Mouse (Mus musculus) spleen, adult 2 months (tissue): ENCODE results near the gene Sepsecs.

ENCODE experiments used
- CTCF ChIP-seq: fragments of 200-500 bp; IDR thresholded peaks from 2 replicates; pipeline ENCODE4 v1.5.1; 2011; ENCODE audit warnings: mild to moderate bottlenecking, inconsistent platforms; ENCODE audit not compliant: insufficient read depth, insufficient read length, insufficient replicate concordance; ENCODE audit errors: extremely low read depth
- POLR2A ChIP-seq: fragments of 200-500 bp; IDR thresholded peaks from 2 replicates; pipeline ENCODE4 v1.6.1; 2011; ENCODE audit warnings: low read depth, low read length, inconsistent platforms

DNA sequence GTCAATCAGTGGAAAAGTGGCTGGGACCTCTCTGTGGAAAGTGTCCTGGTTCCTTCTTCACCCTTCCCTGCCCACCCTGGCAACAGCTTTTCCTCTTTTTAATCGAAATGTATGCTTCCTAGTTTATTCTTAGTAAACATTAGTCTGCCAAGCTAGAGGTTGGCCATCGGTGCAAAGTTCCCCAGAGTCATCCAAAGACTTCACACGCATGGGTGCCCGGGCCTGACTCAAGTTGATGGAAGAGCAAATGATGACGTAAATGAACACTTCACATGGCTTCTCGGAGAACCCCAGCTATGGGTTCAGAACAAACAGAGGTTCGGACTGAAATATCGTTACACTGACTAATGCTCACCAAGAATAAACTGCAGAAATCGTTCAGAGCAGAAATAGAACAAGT is 78.9 kb downstream of the Sepsecs start:
- no peak for TF ChIP-seq CTCF
- TF ChIP-seq POLR2A, result no peak
